Mouse (Mus musculus) lung, postnatal 0 days (tissue): Measurements from ENCODE around the gene Ttc12. TPM values are rescaled to one million over a fixed set of nuclear protein-coding genes. Genes with fewer than 3 reads are reported as not detected.

Experiments
- ATAC-seq: fragments of 200-750 bp; cut with Nextera tagmentation; 2 replicates; pipeline ENCODE4 v1.8.0; 2017; ENCODE audit warnings: moderate library complexity
- DNase-seq: peaks from one replicate; pipeline ENCODE4 v3.0.0-alpha.2; 2016; ENCODE audit warnings: low spot score
- H3K27ac ChIP-seq: fragments of 300-500 bp; sonication (generic); 2 replicates; pipeline ENCODE4 v1.5.1; 2014; ENCODE audit warnings: antibody characterized with exemption, mild to moderate bottlenecking, low read length, mixed read lengths
- H3K27me3 ChIP-seq: fragments of 300-500 bp; sonication (generic); replicated peaks from 2 replicates; pipeline ENCODE4 v1.6.1; 2014; ENCODE audit warnings: low read length, mixed read lengths; ENCODE audit not compliant: insufficient read depth
- H3K36me3 ChIP-seq: fragments of 300-500 bp; sonication (generic); 2 replicates; pipeline ENCODE4 v1.6.1; 2014; ENCODE audit warnings: low read length, mixed read lengths; ENCODE audit not compliant: insufficient read depth
- H3K4me1 ChIP-seq: fragments of 300-500 bp; sonication (generic); 2 replicates; pipeline ENCODE4 v1.6.1; 2014; ENCODE audit warnings: antibody characterized with exemption, low read depth, low read length, mixed read lengths; ENCODE audit not compliant: insufficient read depth
- H3K4me2 ChIP-seq: fragments of 300-500 bp; sonication (generic); replicated peaks from 2 replicates; pipeline ENCODE4 v1.6.1; 2014; ENCODE audit warnings: low read depth, mild to moderate bottlenecking, low read length, moderate library complexity, mixed read lengths
- H3K4me3 ChIP-seq: fragments of 300-500 bp; sonication (generic); 2 replicates; pipeline ENCODE4 v1.5.1; 2014; ENCODE audit warnings: low read depth, low read length
- H3K9ac ChIP-seq: fragments of 300-500 bp; sonication (generic); replicated peaks from 2 replicates; pipeline ENCODE4 v1.6.1; 2014; ENCODE audit warnings: low read depth, mild to moderate bottlenecking
- H3K9me3 ChIP-seq: fragments of 300-500 bp; sonication (generic); 2 replicates; pipeline ENCODE4 v1.6.1; 2016; ENCODE audit warnings: low read length, mixed read lengths
- CTCF ChIP-seq: IDR thresholded peaks from 2 replicates; pipeline ENCODE4 v1.5.1; 2016; ENCODE audit warnings: antibody characterized with exemption, mild to moderate bottlenecking
- EP300 ChIP-seq: IDR thresholded peaks from 2 replicates; pipeline ENCODE4 v1.6.1; 2016; ENCODE audit warnings: antibody characterized with exemption, mild to moderate bottlenecking, control low read depth
- WGBS: fragments of 180-500 bp; shearing (Covaris S2); extraction: QIAGEN DNeasy Blood & Tissue Kit; methylation state at CpG from one replicate; pipeline ENCODE4 v1.1.7; 2014; 5-methylcytosine and 5-hydroxymethylcytosine counted together
- polyA plus RNA-seq: library from polyadenylated mRNA; unstranded; fragments of >200 nt; fragmentation: Nextera tagmentation; extraction: Ambion mirVana; gene quantifications from 2 replicates; pipeline ENCODE4 v1.2.1, GENCODE M21; 2015

The Ttc12 gene
- polyA plus RNA-seq, 1 experiment from 2014 or later = 3.5 TPM

DNA sequence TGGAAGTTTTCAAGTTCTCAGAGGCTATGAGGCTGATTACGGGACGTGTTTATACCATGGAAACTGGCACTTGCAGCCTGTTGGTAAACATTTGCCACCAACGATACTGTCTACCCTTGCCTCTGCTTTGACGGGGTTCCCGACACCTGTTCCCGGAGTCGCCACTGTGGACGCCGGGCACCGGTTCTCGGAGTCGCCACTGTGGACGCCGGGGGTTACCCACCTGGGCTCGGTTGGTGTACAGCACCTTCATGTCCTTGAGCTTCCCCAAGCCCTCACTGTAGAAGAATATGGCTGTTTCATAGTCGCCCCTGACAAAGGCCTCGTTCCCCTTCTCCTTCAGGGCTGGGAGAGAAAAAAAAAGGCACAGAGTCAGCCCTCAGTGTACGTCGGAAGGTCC lies 16.0 kb downstream of the Ttc12 start:
- no peaks in the 10 kb centered on the region for H3K9me3 ChIP-seq
- no peak overlapping the region for H3K27ac ChIP-seq
- ATAC-seq = no peak
- no peak overlapping the region for H3K4me2 ChIP-seq
- no peak for DNase-seq
- H3K4me1 ChIP-seq = no peaks in the 10 kb centered on the region
- no peaks in the 10 kb centered on the region for H3K36me3 ChIP-seq
- WGBS = 93% methylated on average over 19 of the region's 19 CpGs
- H3K27me3 ChIP-seq = no peaks in the 10 kb centered on the region
- no peak overlapping the region for H3K9ac ChIP-seq
- H3K4me3 ChIP-seq = no peak overlapping the region
- TF ChIP-seq CTCF = no peak
- no peak for TF ChIP-seq EP300

- ATAC-seq (no peak), DNase-seq (no peak)
- H3K27me3 ChIP-seq = no peaks in the 10 kb centered on the region
- H3K9me3 ChIP-seq = no peaks in the 10 kb centered on the region
- H3K4me1 ChIP-seq = no peaks in the 10 kb centered on the region
- no peak overlapping the region for H3K4me3 ChIP-seq
- no peaks in the 10 kb centered on the region for H3K36me3 ChIP-seq
- no peak overlapping the region for H3K27ac ChIP-seq
- H3K9ac ChIP-seq = no peak overlapping the region
- WGBS = 88% methylated on average over 3 of the region's 3 CpGs
- no peak overlapping the region for H3K4me2 ChIP-seq
- TF ChIP-seq CTCF = no peak
- no peak for TF ChIP-seq EP300
Observed at GRCm38 (mm10) chr9:49456136-49456535, 29.9 kb downstream of the Ttc12 start.

- Histone ChIP-seq H3K4me3 (no peak overlapping the region), H3K4me2 (no peak overlapping the region), H3K9me3 (no peaks in the 10 kb centered on the region), H3K9ac (no peak overlapping the region), H3K27ac (no peak overlapping the region), H3K36me3 (no peaks in the 10 kb centered on the region), H3K27me3 (no peaks in the 10 kb centered on the region), H3K4me1 (no peaks in the 10 kb centered on the region)
- no peak for TF ChIP-seq EP300
- no peak for TF ChIP-seq CTCF
- ATAC-seq = no peak
- no peak for DNase-seq
- WGBS = 88% methylated on average over 1 of the region's 1 CpGs
Observed at GRCm38 (mm10) chr9:49452396-49452795, 33.6 kb downstream of the Ttc12 start.

DNA sequence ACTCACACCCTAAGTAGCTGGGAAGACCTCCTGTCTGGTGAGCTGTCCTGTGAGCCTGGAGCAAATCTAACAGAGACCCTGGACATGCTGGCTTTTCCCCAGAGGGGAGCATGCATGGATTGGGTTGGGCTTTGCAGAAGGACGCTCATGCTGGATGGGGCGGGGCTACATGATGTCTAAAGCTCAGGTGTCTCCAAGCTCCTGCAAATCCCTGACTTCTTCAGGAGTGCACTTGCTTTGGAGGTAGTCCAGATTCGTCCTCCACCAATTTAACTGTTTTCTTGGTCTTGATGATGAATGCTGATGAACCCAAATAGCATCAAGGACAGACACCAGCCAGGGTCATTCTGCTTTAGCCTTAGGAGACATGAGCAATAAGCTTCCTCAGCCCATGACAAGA lies 35.5 kb downstream of the Ttc12 start:
- H3K27ac ChIP-seq = no peak overlapping the region
- 68% methylated on average over 3 of the region's 3 CpGs for WGBS
- TF ChIP-seq EP300 = no peak
- TF ChIP-seq CTCF = no peak

DNA sequence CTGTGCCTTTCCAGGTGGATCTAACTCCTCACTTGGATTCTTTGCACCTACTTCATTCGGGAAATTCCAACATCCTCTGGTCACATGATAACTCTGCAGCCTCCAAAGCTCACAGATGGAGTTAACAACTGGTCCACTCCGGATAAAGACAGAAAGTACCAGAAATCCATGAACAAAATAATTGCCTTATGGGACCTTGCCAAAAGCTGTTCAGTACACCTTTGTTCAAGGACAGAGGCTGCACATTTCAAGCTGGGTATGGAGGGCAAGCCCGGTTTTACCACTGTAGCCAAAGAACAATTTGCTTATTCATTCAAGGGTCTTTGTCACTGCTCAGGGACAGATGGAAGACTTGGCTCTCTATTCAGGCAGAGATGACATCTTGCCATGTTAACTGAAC lies 43.4 kb downstream of the Ttc12 start:
- Histone ChIP-seq H3K9me3 (no peaks in the 10 kb centered on the region), H3K36me3 (no peaks in the 10 kb centered on the region), H3K4me1 (no peaks in the 10 kb centered on the region), H3K27ac (no peak overlapping the region), H3K4me2 (no peak overlapping the region), H3K4me3 (no peak overlapping the region), H3K9ac (no peak overlapping the region), H3K27me3 (no peaks in the 10 kb centered on the region)
- 71% methylated on average over 3 of the region's 3 CpGs for WGBS
- ATAC-seq (no peak), DNase-seq (no peak)
- TF ChIP-seq EP300 = no peak
- TF ChIP-seq CTCF = no peak

More for the DNA sequence above, 35.5 kb downstream of the Ttc12 start:
- Histone ChIP-seq H3K4me2 (no peak overlapping the region), H3K9ac (no peak overlapping the region), H3K9me3 (no peaks in the 10 kb centered on the region), H3K4me1 (no peaks in the 10 kb centered on the region), H3K36me3 (no peaks in the 10 kb centered on the region), H3K27me3 (no peaks in the 10 kb centered on the region), H3K4me3 (no peak overlapping the region)
- DNase-seq (no peak), ATAC-seq (no peak)

GRCm38 (mm10) chr9:49427478-49427877 lies 58.5 kb downstream of the Ttc12 start:
- Histone ChIP-seq H3K36me3 (no peaks in the 10 kb centered on the region), H3K27ac (no peak overlapping the region), H3K4me3 (no peak overlapping the region), H3K9me3 (no peaks in the 10 kb centered on the region), H3K4me2 (no peak overlapping the region), H3K4me1 (no peaks in the 10 kb centered on the region), H3K27me3 (no peaks in the 10 kb centered on the region), H3K9ac (no peak overlapping the region)
- 54% methylated on average over 5 of the region's 5 CpGs for WGBS
- TF ChIP-seq EP300 (no peak), CTCF (no peak)
- no peak for ATAC-seq
- no peak for DNase-seq

- DNase-seq = no peak
- WGBS = 73% methylated on average over 7 of the region's 7 CpGs
- no peaks in the 10 kb centered on the region for H3K36me3 ChIP-seq
- no peak within 1 kb of the TSS for H3K4me2 ChIP-seq
- no peaks in the 10 kb centered on the region for H3K4me1 ChIP-seq
- TF ChIP-seq EP300 (no peak), CTCF (no peak)
- no peak within 1 kb of the TSS for H3K27ac ChIP-seq
- no peak for ATAC-seq
- no peaks in the 10 kb centered on the region for H3K9me3 ChIP-seq
- no peak within 1 kb of the TSS for H3K9ac ChIP-seq
- H3K4me3 ChIP-seq = no peak within 1 kb of the TSS
- H3K27me3 ChIP-seq = no peaks in the 10 kb centered on the region
Observed at GRCm38 (mm10) chr9:49426921-49427320, 59.1 kb downstream of the Ttc12 start, which contains the start of gene Ankk1. Gene Ankk1 (minus strand): TSS chr9:49427021.
